Mouse (Mus musculus) kidney, embryonic 16.5 days (tissue): ENCODE measurements at regions not wholly inside any gene's neighbourhood (a gene's known extent, or its start where the extent isn't known, plus 50 kb on each side); places are given as distances from the start of the nearest gene placed in this dataset.
A peak's percentile ranks its signal among the peaks of the same experiment; 100 is the strongest.

Experiments used
- ATAC-seq: fragments of 200-750 bp; cut with Nextera tagmentation; 2 replicates; pipeline ENCODE4 v1.8.0; 2017; ENCODE audit warnings: moderate TSS enrichment; ENCODE audit not compliant: low FRiP score, low TSS enrichment
- H3K27ac ChIP-seq: fragments of 300-500 bp; sonication (generic); 2 replicates; pipeline ENCODE4 v1.5.1; 2014; ENCODE audit warnings: low read length
- H3K27me3 ChIP-seq: fragments of 300-500 bp; sonication (generic); 2 replicates; pipeline ENCODE4 v1.6.1; 2014; ENCODE audit warnings: low read length, control low read depth, mixed read lengths; ENCODE audit not compliant: insufficient read depth
- H3K36me3 ChIP-seq: fragments of 300-500 bp; sonication (generic); 2 replicates; pipeline ENCODE4 v1.6.1; 2014; ENCODE audit warnings: low read length, control low read depth, mixed read lengths; ENCODE audit not compliant: insufficient read depth
- H3K4me1 ChIP-seq: fragments of 300-500 bp; sonication (generic); 2 replicates; pipeline ENCODE4 v1.6.1; 2014; ENCODE audit warnings: low read length, control low read depth, mixed read lengths; ENCODE audit not compliant: insufficient read depth
- H3K4me2 ChIP-seq: fragments of 300-500 bp; sonication (generic); replicated peaks from 2 replicates; pipeline ENCODE4 v1.6.1; 2014; ENCODE audit warnings: low read depth, low read length
- H3K4me3 ChIP-seq: fragments of 300-500 bp; sonication (generic); 2 replicates; pipeline ENCODE4 v1.5.1; 2014; ENCODE audit warnings: mild to moderate bottlenecking, low read length
- H3K9ac ChIP-seq: fragments of 300-500 bp; sonication (generic); replicated peaks from 2 replicates; pipeline ENCODE4 v1.6.1; 2014; ENCODE audit warnings: low read length
- H3K9me3 ChIP-seq: fragments of 300-500 bp; sonication (generic); 2 replicates; pipeline ENCODE4 v1.6.1; 2016; ENCODE audit warnings: low read length, control low read depth
- WGBS: fragments of 180-500 bp; shearing (Covaris S2); extraction: QIAGEN DNeasy Blood & Tissue Kit; methylation state at CpG from one replicate; pipeline ENCODE4 v1.1.7; 2014; 5-methylcytosine and 5-hydroxymethylcytosine counted together

GRCm38 (mm10) chr14:80283726-80284125 lies 299.8 kb downstream of the Olfm4 start:
- H3K4me2 ChIP-seq = no peak overlapping the region
- no peaks in the 10 kb centered on the region for H3K36me3 ChIP-seq
- H3K27me3 ChIP-seq = no peaks in the 10 kb centered on the region
- no peaks in the 10 kb centered on the region for H3K9me3 ChIP-seq
- H3K4me3 ChIP-seq = no peak overlapping the region
- ATAC-seq = no peak
- H3K4me1 ChIP-seq = no peaks in the 10 kb centered on the region
- 62% methylated on average over 2 of the region's 2 CpGs for WGBS
- no peak overlapping the region for H3K9ac ChIP-seq
- H3K27ac ChIP-seq = no peak overlapping the region

GRCm38 (mm10) chr14:80291360-80291759 lies 307.5 kb downstream of the Olfm4 start:
- no peak overlapping the region for H3K9ac ChIP-seq
- 78% methylated on average over 4 of the region's 4 CpGs for WGBS
- H3K9me3 ChIP-seq = no peaks in the 10 kb centered on the region
- H3K4me3 ChIP-seq = no peak overlapping the region
- no peaks in the 10 kb centered on the region for H3K4me1 ChIP-seq
- no peaks in the 10 kb centered on the region for H3K36me3 ChIP-seq
- H3K27me3 ChIP-seq = no peaks in the 10 kb centered on the region
- no peak for ATAC-seq
- no peak overlapping the region for H3K27ac ChIP-seq
- H3K4me2 ChIP-seq = no peak overlapping the region

GRCm38 (mm10) chr14:80293378-80293777 lies 309.5 kb downstream of the Olfm4 start:
- H3K9me3 ChIP-seq = no peaks in the 10 kb centered on the region
- no peaks in the 10 kb centered on the region for H3K36me3 ChIP-seq
- no peak overlapping the region for H3K4me2 ChIP-seq
- no peaks in the 10 kb centered on the region for H3K27me3 ChIP-seq
- ATAC-seq = no peak
- H3K4me1 ChIP-seq = no peaks in the 10 kb centered on the region
- no peak overlapping the region for H3K4me3 ChIP-seq
- WGBS = 91% methylated on average over 4 of the region's 4 CpGs
- no peak overlapping the region for H3K27ac ChIP-seq
- no peak overlapping the region for H3K9ac ChIP-seq

- 45% methylated on average over 2 of the region's 2 CpGs for WGBS
- no peaks in the 10 kb centered on the region for H3K36me3 ChIP-seq
- H3K9ac ChIP-seq = no peak overlapping the region
- no peak for ATAC-seq
- H3K4me3 ChIP-seq = no peak overlapping the region
- no peak overlapping the region for H3K4me2 ChIP-seq
- no peaks in the 10 kb centered on the region for H3K9me3 ChIP-seq
- no peak overlapping the region for H3K27ac ChIP-seq
- no peaks in the 10 kb centered on the region for H3K4me1 ChIP-seq
- no peaks in the 10 kb centered on the region for H3K27me3 ChIP-seq
Measured at GRCm38 (mm10) chr14:80329651-80330050, 345.8 kb downstream of the Olfm4 start.

- no peaks in the 10 kb centered on the region for H3K9me3 ChIP-seq
- H3K4me1 ChIP-seq = no peaks in the 10 kb centered on the region
- H3K27ac ChIP-seq = no peak overlapping the region
- no peaks in the 10 kb centered on the region for H3K36me3 ChIP-seq
- no peak overlapping the region for H3K9ac ChIP-seq
- no peak overlapping the region for H3K4me3 ChIP-seq
- 0 out of 2 replicates have a peak, but pooled peaks have one; percentile 39 for ATAC-seq
- no peaks in the 10 kb centered on the region for H3K27me3 ChIP-seq
- no peak overlapping the region for H3K4me2 ChIP-seq
Measured at GRCm38 (mm10) chr14:80362024-80362622, 378.2 kb downstream of the Olfm4 start.

GRCm38 (mm10) chr14:80369448-80370153 lies 385.7 kb downstream of the Olfm4 start:
- Histone ChIP-seq H3K9ac (no peak overlapping the region), H3K27me3 (no peaks in the 10 kb centered on the region), H3K9me3 (no peaks in the 10 kb centered on the region), H3K36me3 (no peaks in the 10 kb centered on the region), H3K4me1 (no peaks in the 10 kb centered on the region), H3K27ac (no peak overlapping the region), H3K4me3 (no peak overlapping the region), H3K4me2 (no peak overlapping the region)
- WGBS = 56% methylated on average over 11 of the region's 11 CpGs
- no peak for ATAC-seq

- 81% methylated on average over 1 of the region's 1 CpGs for WGBS
- H3K9me3 ChIP-seq = no peaks in the 10 kb centered on the region
- H3K4me3 ChIP-seq = no peak overlapping the region
- no peak overlapping the region for H3K9ac ChIP-seq
- H3K4me1 ChIP-seq = no peaks in the 10 kb centered on the region
- no peaks in the 10 kb centered on the region for H3K27me3 ChIP-seq
- H3K4me2 ChIP-seq = no peak overlapping the region
- H3K36me3 ChIP-seq = no peaks in the 10 kb centered on the region
- no peak overlapping the region for H3K27ac ChIP-seq
- no peak for ATAC-seq
Measured at GRCm38 (mm10) chr14:80374290-80374689, 390.4 kb downstream of the Olfm4 start.

GRCm38 (mm10) chr14:80377064-80377463 lies 393.2 kb downstream of the Olfm4 start:
- Histone ChIP-seq H3K4me2 (no peak overlapping the region), H3K27ac (no peak overlapping the region), H3K4me3 (no peak overlapping the region), H3K9me3 (no peaks in the 10 kb centered on the region), H3K27me3 (no peaks in the 10 kb centered on the region), H3K4me1 (no peaks in the 10 kb centered on the region), H3K9ac (no peak overlapping the region), H3K36me3 (no peaks in the 10 kb centered on the region)
- WGBS = 59% methylated on average over 1 of the region's 1 CpGs
- ATAC-seq = no peak

- no peak for ATAC-seq
- H3K4me1 ChIP-seq = no peaks in the 10 kb centered on the region
- H3K27ac ChIP-seq = no peak overlapping the region
- no peak overlapping the region for H3K9ac ChIP-seq
- no peaks in the 10 kb centered on the region for H3K9me3 ChIP-seq
- H3K36me3 ChIP-seq = no peaks in the 10 kb centered on the region
- 84% methylated on average over 2 of the region's 2 CpGs for WGBS
- no peak overlapping the region for H3K4me3 ChIP-seq
- no peak overlapping the region for H3K4me2 ChIP-seq
- no peaks in the 10 kb centered on the region for H3K27me3 ChIP-seq
Measured at GRCm38 (mm10) chr14:80391418-80391817, 407.5 kb downstream of the Olfm4 start.

GRCm38 (mm10) chr14:80408317-80408716 lies 424.4 kb downstream of the Olfm4 start:
- H3K36me3 ChIP-seq = no peaks in the 10 kb centered on the region
- H3K4me1 ChIP-seq = no peaks in the 10 kb centered on the region
- no peaks in the 10 kb centered on the region for H3K9me3 ChIP-seq
- no peak overlapping the region for H3K4me3 ChIP-seq
- no peak for ATAC-seq
- H3K27me3 ChIP-seq = no peaks in the 10 kb centered on the region
- no peak overlapping the region for H3K4me2 ChIP-seq
- 93% methylated on average over 2 of the region's 2 CpGs for WGBS
- H3K27ac ChIP-seq = no peak overlapping the region
- H3K9ac ChIP-seq = no peak overlapping the region
